Mouse (Mus musculus) CD4-positive, CD25-positive, alpha-beta regulatory T cell, adult 9 weeks (primary cell): ENCODE results near the gene Adora2b. TPM values are rescaled to one million over a fixed set of nuclear protein-coding genes. Genes with fewer than 3 reads are reported as not detected.

Experiments used
- polyA plus RNA-seq: library from polyadenylated mRNA; unstranded; fragments of 100-300 nt; shearing (Covaris generic); gene quantifications from one replicate; pipeline ENCODE4 v1.2.1, GENCODE M21; 2017

Adora2b gene
- not detected for polyA plus RNA-seq

DNA sequence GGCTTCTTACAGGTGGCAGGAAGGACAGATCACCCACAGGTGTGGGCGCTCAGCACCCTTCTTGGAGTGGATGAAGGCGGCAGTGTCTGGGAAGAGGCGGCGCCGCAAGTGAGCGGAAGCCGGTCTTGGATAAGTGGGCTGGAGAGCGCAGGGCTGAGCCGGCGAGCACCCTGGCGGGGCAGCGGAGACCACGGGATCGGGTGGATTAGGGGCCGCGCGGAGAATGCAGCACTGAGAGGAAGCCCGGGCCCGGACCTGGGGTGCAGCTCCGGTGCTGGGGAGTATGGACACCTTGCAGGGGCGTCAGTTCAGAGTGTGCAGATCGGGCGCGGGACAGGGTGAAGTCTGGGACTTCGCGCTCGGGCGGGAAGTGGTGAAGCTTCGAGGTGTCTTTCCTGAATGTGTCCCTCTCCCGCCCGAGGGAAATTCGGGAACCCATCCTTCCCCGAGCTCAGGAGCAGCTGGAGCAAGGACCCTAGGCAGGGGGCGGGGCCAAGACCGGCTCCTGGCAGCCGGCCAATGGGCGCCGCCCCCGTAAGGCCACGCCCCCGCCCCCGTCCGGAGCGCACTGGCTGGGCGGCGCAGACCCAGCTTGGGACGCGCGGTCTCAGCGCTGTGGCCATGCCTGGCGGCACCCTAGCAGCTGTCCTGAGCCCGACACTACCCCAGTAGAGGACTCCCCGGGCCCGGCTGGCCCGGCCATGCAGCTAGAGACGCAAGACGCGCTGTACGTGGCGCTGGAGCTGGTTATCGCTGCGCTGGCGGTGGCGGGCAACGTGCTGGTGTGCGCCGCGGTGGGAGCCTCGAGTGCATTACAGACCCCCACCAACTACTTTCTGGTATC lies at the start of gene Adora2b:
TSS of gene Adora2b (plus strand) at position 584 of the 844 bp plus-strand sequence.

DNA sequence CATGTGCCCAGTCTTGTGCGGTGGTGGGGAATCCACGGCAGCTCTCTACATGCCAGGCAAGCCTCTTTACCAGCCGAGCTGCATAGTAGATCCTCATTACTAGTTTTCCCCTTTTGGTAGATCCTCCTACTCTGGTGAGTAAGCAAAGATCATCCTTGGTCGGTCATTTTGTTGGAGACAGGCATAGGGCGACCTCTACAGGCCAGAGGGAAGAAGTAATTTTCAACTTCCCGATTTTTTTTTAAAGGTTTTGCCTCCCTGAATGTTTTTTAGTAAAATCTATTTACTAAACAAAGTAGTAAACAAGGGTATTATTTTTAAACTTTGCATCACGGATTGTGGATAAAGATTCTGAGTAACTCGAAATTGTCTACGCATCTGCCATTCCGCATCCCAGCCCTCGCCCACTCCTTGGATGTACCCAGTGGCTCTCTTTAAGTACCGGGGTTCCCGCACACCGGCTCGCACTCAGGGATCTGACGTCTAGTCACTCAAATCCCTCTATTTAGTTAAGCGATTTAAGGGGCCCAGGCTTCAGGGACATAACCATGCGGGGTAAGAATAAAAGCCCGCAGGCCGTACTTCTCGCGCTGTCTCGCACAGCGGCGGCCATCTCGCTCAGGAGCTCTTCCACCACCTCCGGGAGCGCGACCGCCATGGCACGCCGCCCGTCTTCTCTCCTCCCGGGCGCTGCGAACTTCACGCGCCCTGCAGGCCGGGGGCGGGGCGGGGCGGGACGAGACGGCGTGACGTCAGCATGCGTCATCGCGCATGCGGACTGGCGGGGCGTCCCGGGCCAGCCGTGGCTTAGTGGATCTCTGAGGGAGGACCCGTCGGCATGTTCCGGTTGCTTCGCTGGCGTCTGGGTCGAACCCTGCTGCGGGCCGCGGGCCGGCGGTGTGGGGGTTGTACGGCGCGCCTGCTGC lies 32.2 kb downstream of the Adora2b start, which contains the start of the genes Zswim7 and Ttc19:
TSS of gene Zswim7 (minus strand) at position 701 of the 926 bp plus-strand sequence.
TSS of gene Ttc19 (plus strand) at position 799 of the 926 bp plus-strand sequence.

Other genes with a start within 250 kb of the Adora2b start
- gene Zswim7, start 32.4 kb downstream of the Adora2b start, polyA plus RNA-seq = 15.2 TPM
- gene Ttc19, start 32.5 kb downstream of the Adora2b start, polyA plus RNA-seq = 8.3 TPM
- 9.9 TPM for gene Pigl, start 209.5 kb downstream of the Adora2b start, polyA plus RNA-seq
- gene Ncor1, start 209.6 kb downstream of the Adora2b start, polyA plus RNA-seq = 98.1 TPM